Mouse (Mus musculus) ES-Bruce4 (cell line): ENCODE results near the gene Dctn5. TPM values are rescaled to one million over a fixed set of nuclear protein-coding genes. Genes with fewer than 3 reads are reported as not detected.

Source experiments
- H3K27ac ChIP-seq: 2 replicates; pipeline ENCODE4 v1.5.1; 2012; ENCODE audit warnings: low read length, inconsistent platforms; ENCODE audit not compliant: insufficient read depth
- H3K27me3 ChIP-seq: 2 replicates; pipeline ENCODE4 v1.6.1; 2012; ENCODE audit warnings: mild to moderate bottlenecking, low read length, inconsistent platforms; ENCODE audit not compliant: control insufficient read depth, poor library complexity, insufficient read depth, severe bottlenecking
- H3K36me3 ChIP-seq: 2 replicates; pipeline ENCODE4 v1.6.1; 2012; ENCODE audit warnings: inconsistent platforms, mild to moderate bottlenecking, low read length, moderate library complexity; ENCODE audit not compliant: control insufficient read depth, poor library complexity, insufficient read depth, severe bottlenecking
- H3K4me1 ChIP-seq: one replicate; pipeline ENCODE4 v1.8.1; 2011; ENCODE audit warnings: low read length; ENCODE audit not compliant: control insufficient read depth, insufficient read depth
- H3K4me3 ChIP-seq: 2 replicates; pipeline ENCODE4 v1.5.1; 2011; ENCODE audit warnings: low read depth, mild to moderate bottlenecking, low read length
- H3K9ac ChIP-seq: 2 replicates; pipeline ENCODE4 v1.6.1; 2012; ENCODE audit warnings: low read depth, mild to moderate bottlenecking, inconsistent platforms; ENCODE audit not compliant: poor library complexity, severe bottlenecking
- H3K9me3 ChIP-seq: replicated peaks from 2 replicates; pipeline ENCODE4 v1.6.1; 2012; ENCODE audit warnings: mild to moderate bottlenecking, low read length, inconsistent platforms; ENCODE audit not compliant: control insufficient read depth, poor library complexity, insufficient read depth, severe bottlenecking
- CTCF ChIP-seq: IDR thresholded peaks from one replicate; pipeline ENCODE4 v1.8.1; 2011; ENCODE audit warnings: low read depth, low read length
- EP300 ChIP-seq: IDR thresholded peaks from 2 replicates; pipeline ENCODE4 v1.6.1; 2011; ENCODE audit warnings: low read depth, low read length; ENCODE audit not compliant: insufficient read depth
- POLR2A ChIP-seq: IDR thresholded peaks from one replicate; pipeline ENCODE4 v1.8.1; 2011; ENCODE audit warnings: low read length; ENCODE audit not compliant: insufficient read depth
- polyA plus RNA-seq: library from polyadenylated mRNA; stranded (reverse); fragments of >200 nt; gene quantifications from 2 replicates; pipeline ENCODE4 v1.2.4, GENCODE M21; 2011; ENCODE audit warnings: low read depth; ENCODE audit not compliant: missing spikeins, insufficient read depth, insufficient read length

The Dctn5 gene
- polyA plus RNA-seq, 1 experiment = 62.4 TPM

DNA sequence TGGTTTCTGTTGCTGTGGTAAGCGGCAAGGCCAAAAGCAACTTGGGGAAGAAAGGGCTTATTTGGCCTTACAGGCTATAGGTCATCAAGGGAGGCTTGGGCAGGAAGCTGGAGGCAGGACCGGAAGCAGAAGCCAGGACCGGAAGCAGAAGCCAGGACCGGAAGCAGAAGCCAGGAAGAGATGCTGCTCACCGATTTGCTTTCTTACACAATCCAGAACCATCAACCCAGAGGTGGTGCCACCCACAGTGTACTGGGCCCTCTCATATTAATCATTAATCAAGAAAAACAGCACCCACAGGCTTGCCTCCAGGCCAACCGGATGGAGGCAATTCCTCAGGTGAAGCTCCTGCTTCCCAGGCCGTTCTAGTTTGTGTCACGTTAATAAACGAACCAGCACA, 63.9 kb downstream of the Dctn5 start:
- TF ChIP-seq POLR2A (no peak), CTCF (no peak), EP300 (no peak)

DNA sequence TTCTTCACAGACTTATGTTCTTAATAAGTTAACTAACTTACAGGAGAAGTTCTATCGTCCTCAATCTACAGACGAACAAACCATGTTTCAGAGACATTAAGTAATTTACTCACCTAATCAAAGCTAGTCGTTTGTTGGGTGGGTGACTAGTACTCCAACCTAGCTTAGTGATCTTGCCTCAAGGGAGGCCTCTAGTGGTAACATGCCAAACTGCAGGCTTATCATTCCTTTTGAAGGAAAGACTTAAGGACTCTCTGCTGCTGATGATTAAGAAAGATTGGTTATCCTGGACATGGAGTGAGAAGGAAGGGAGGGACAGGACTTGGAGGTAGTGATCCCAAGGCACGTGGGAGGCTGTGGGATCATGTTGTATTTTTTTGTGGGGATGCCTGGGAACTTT, 64.5 kb downstream of the Dctn5 start:
- no peaks in the 10 kb centered on the region; the same call in none of the 2 replicates for H3K9me3 ChIP-seq
- no peaks in the 10 kb centered on the region for H3K36me3 ChIP-seq
- no peaks in the 10 kb centered on the region for H3K4me1 ChIP-seq
- H3K4me3 ChIP-seq = no peak overlapping the region
- TF ChIP-seq POLR2A = no peak
- TF ChIP-seq EP300 = no peak
- TF ChIP-seq CTCF = no peak
- no peaks in the 10 kb centered on the region for H3K27me3 ChIP-seq
- no peak overlapping the region for H3K9ac ChIP-seq
- H3K27ac ChIP-seq = no peak overlapping the region

More for the DNA sequence above, 63.9 kb downstream of the Dctn5 start:
- no peaks in the 10 kb centered on the region for H3K36me3 ChIP-seq
- H3K4me1 ChIP-seq = no peaks in the 10 kb centered on the region
- no peaks in the 10 kb centered on the region for H3K27me3 ChIP-seq
- H3K4me3 ChIP-seq = no peak overlapping the region
- H3K27ac ChIP-seq = no peak overlapping the region
- H3K9ac ChIP-seq = no peak overlapping the region
- no peaks in the 10 kb centered on the region; the same call in none of the 2 replicates for H3K9me3 ChIP-seq

Other genes with a start within 250 kb of the Dctn5 start
- 19.0 and 21.7 TPM in 2 replicates for gene Cog7, start 151.3 kb upstream of the Dctn5 start, polyA plus RNA-seq
- 123 and 125 TPM in 2 replicates for gene Gga2, start 111.8 kb upstream of the Dctn5 start, polyA plus RNA-seq
- gene Ubfd1, start 65.9 kb upstream of the Dctn5 start, polyA plus RNA-seq = 73.6 and 75.4 TPM in 2 replicates
- 12.4 and 12.5 TPM in 2 replicates for gene Ears2, start 65.8 kb upstream of the Dctn5 start, polyA plus RNA-seq
- gene Ndufab1, start 31.2 kb upstream of the Dctn5 start, polyA plus RNA-seq = 262 and 271 TPM in 2 replicates
- 32.0 and 32.6 TPM in 2 replicates for gene Palb2, start 56 bp upstream of the Dctn5 start, polyA plus RNA-seq
- 157 and 170 TPM in 2 replicates for gene Plk1, start 26.4 kb downstream of the Dctn5 start, polyA plus RNA-seq
- gene Ern2, start 53.2 kb downstream of the Dctn5 start, polyA plus RNA-seq = not detected in 2 replicates
- not detected in 2 replicates for gene Chp2, start 86.5 kb downstream of the Dctn5 start, polyA plus RNA-seq
- gene Prkcb, start 155.7 kb downstream of the Dctn5 start, polyA plus RNA-seq = 1.4 and 2.3 TPM in 2 replicates